Mouse (Mus musculus) kidney, postnatal 0 days (tissue): ENCODE results near the gene Fbl. TPM values are rescaled to one million over a fixed set of nuclear protein-coding genes. Genes with fewer than 3 reads are reported as not detected.
"Not testable (repeated sequence)": the region's sequence is repeated elsewhere in the genome, so short reads cannot be mapped to it uniquely, and the experiment has no call there.

ENCODE experiments used
- ATAC-seq: fragments of 200-750 bp; cut with Nextera tagmentation; replicated peaks from 2 replicates; pipeline ENCODE4 v1.8.0; 2017; ENCODE audit warnings: low read depth, moderate number of reproducible peaks, moderate TSS enrichment, moderate library complexity; ENCODE audit not compliant: low FRiP score
- DNase-seq: peaks from one replicate; pipeline ENCODE4 v3.0.0-alpha.2; 2016; ENCODE audit warnings: low spot score
- H3K27ac ChIP-seq: fragments of 300-500 bp; sonication (generic); 2 replicates; pipeline ENCODE4 v1.5.1; 2014; ENCODE audit warnings: mild to moderate bottlenecking
- H3K27me3 ChIP-seq: fragments of 300-500 bp; sonication (generic); 2 replicates; pipeline ENCODE4 v1.6.1; 2014; ENCODE audit warnings: low read length, mixed read lengths; ENCODE audit not compliant: insufficient read depth
- H3K36me3 ChIP-seq: fragments of 300-500 bp; sonication (generic); 2 replicates; pipeline ENCODE4 v1.6.1; 2014; ENCODE audit warnings: low read length, mixed read lengths; ENCODE audit not compliant: insufficient read depth
- H3K4me1 ChIP-seq: fragments of 300-500 bp; sonication (generic); replicated peaks from 2 replicates; pipeline ENCODE4 v1.6.1; 2014; ENCODE audit warnings: antibody characterized with exemption, low read length, mixed read lengths; ENCODE audit not compliant: insufficient read depth
- H3K4me2 ChIP-seq: fragments of 300-500 bp; sonication (generic); 2 replicates; pipeline ENCODE4 v1.6.1; 2014; ENCODE audit warnings: mild to moderate bottlenecking, low read length, moderate library complexity, mixed read lengths
- H3K4me3 ChIP-seq: fragments of 300-500 bp; sonication (generic); replicated peaks from 2 replicates; pipeline ENCODE4 v1.5.1; 2014; ENCODE audit warnings: low read depth, low read length
- H3K9ac ChIP-seq: fragments of 300-500 bp; sonication (generic); 2 replicates; pipeline ENCODE4 v1.6.1; 2014; ENCODE audit warnings: low read depth, low read length
- H3K9me3 ChIP-seq: fragments of 300-500 bp; sonication (generic); replicated peaks from 2 replicates; pipeline ENCODE4 v1.6.1; 2016; ENCODE audit warnings: low read length, inconsistent platforms, mixed read lengths
- CTCF ChIP-seq: IDR thresholded peaks from 2 replicates; pipeline ENCODE4 v1.5.1; 2016; ENCODE audit warnings: antibody characterized with exemption, low read depth, mild to moderate bottlenecking, moderate library complexity
- WGBS: fragments of 180-500 bp; shearing (Covaris S2); extraction: QIAGEN DNeasy Blood & Tissue Kit; methylation state at CpG from one replicate; pipeline ENCODE4 v1.1.7; 2014; 5-methylcytosine and 5-hydroxymethylcytosine counted together
- polyA plus RNA-seq: library from polyadenylated mRNA; unstranded; fragments of >200 nt; fragmentation: Nextera tagmentation; extraction: Ambion mirVana; gene quantifications from 2 replicates; pipeline ENCODE4 v1.2.1, GENCODE M21; 2015

Fbl gene
- polyA plus RNA-seq = 111 and 114 TPM in 2 replicates

- no peaks in the 10 kb centered on the region for H3K36me3 ChIP-seq
- peak; percentile 92 for ATAC-seq
- no peak for TF ChIP-seq CTCF
- H3K27ac ChIP-seq = peak within 1 kb of the TSS; percentile 89
- DNase-seq = peak; percentile 95
- peak within 1 kb of the TSS; percentile 66 for H3K9ac ChIP-seq
- H3K4me3 ChIP-seq = peak within 1 kb of the TSS; percentile 60
- peak within 1 kb of the TSS; percentile 77 for H3K4me2 ChIP-seq
- WGBS = under 1% methylated on average over 79 of the region's 80 CpGs
- H3K27me3 ChIP-seq = no peaks in the 10 kb centered on the region
- peaks cover 8% of the 10 kb centered on the region for H3K4me1 ChIP-seq
- no peaks in the 10 kb centered on the region for H3K9me3 ChIP-seq
Measured at GRCm38 (mm10) chr7:28169489-28170422, at the start of gene Fbl. TSS of gene Fbl (plus strand) at chr7:28169710.

- no peak for TF ChIP-seq CTCF
- H3K27me3 ChIP-seq = no peaks in the 10 kb centered on the region
- ATAC-seq = no peak
Measured at GRCm38 (mm10) chr7:28129166-28129565, 40.3 kb upstream of the Fbl start, which contains the start of gene 9530053A07Rik. TSS of gene 9530053A07Rik (plus strand) at chr7:28129466.

GRCm38 (mm10) chr7:28137613-28138012 lies 31.9 kb upstream of the Fbl start:
- Histone ChIP-seq H3K9ac (no peak overlapping the region), H3K27me3 (no peaks in the 10 kb centered on the region), H3K4me1 (no peaks in the 10 kb centered on the region), H3K4me2 (no peak overlapping the region), H3K4me3 (no peak overlapping the region), H3K9me3 (no peaks in the 10 kb centered on the region), H3K36me3 (no peaks in the 10 kb centered on the region), H3K27ac (no peak overlapping the region)
- peak; percentile 74 for TF ChIP-seq CTCF
- peak; percentile 76 for DNase-seq
- 58% methylated on average over 5 of the region's 5 CpGs for WGBS
- no peak for ATAC-seq

More at GRCm38 (mm10) chr7:28129166-28129565, 40.3 kb upstream of the Fbl start, which contains the start of gene 9530053A07Rik:
- no peak within 1 kb of the TSS for H3K4me3 ChIP-seq
- no peak within 1 kb of the TSS for H3K4me2 ChIP-seq
- WGBS = 83% methylated on average over 5 of the region's 5 CpGs
- DNase-seq = no peak
- H3K4me1 ChIP-seq = no peaks in the 10 kb centered on the region
- no peak within 1 kb of the TSS for H3K9ac ChIP-seq
- no peak within 1 kb of the TSS for H3K27ac ChIP-seq
- no peaks in the 10 kb centered on the region for H3K9me3 ChIP-seq
- H3K36me3 ChIP-seq = no peaks in the 10 kb centered on the region

GRCm38 (mm10) chr7:28148263-28148662 lies 21.2 kb upstream of the Fbl start:
- Histone ChIP-seq H3K27ac (no peak overlapping the region), H3K9me3 (0 out of 2 replicates have a peak, but pooled peaks cover 3% of the 10 kb centered on the region), H3K4me3 (no peak overlapping the region), H3K4me1 (no peaks in the 10 kb centered on the region), H3K27me3 (no peaks in the 10 kb centered on the region), H3K9ac (no peak overlapping the region), H3K4me2 (no peak overlapping the region), H3K36me3 (no peaks in the 10 kb centered on the region)
- ATAC-seq (peak; percentile 59; the same call in 1 of the 2 replicates), DNase-seq (peak; percentile 70)
- TF ChIP-seq CTCF = peak; percentile 87
- 21% methylated on average over 3 of the region's 3 CpGs for WGBS

GRCm38 (mm10) chr7:28149841-28150240 lies 19.7 kb upstream of the Fbl start:
- TF ChIP-seq CTCF = no peak
- Histone ChIP-seq H3K4me3 (no peak overlapping the region), H3K9ac (no peak overlapping the region), H3K4me1 (no peaks in the 10 kb centered on the region), H3K27me3 (no peaks in the 10 kb centered on the region), H3K27ac (no peak overlapping the region), H3K4me2 (no peak overlapping the region), H3K9me3 (no peaks in the 10 kb centered on the region), H3K36me3 (no peaks in the 10 kb centered on the region)
- no peak for ATAC-seq
- DNase-seq = no peak
- WGBS = 83% methylated on average over 1 of the region's 1 CpGs

GRCm38 (mm10) chr7:28151584-28152221 lies 17.8 kb upstream of the Fbl start:
- H3K27me3 ChIP-seq = no peaks in the 10 kb centered on the region
- DNase-seq (peak; percentile 40), ATAC-seq (no peak)
- H3K4me3 ChIP-seq = no peak overlapping the region
- H3K4me2 ChIP-seq = no peak overlapping the region
- 21% methylated on average over 13 of the region's 13 CpGs for WGBS
- no peak overlapping the region for H3K27ac ChIP-seq
- no peak overlapping the region for H3K9ac ChIP-seq
- H3K4me1 ChIP-seq = no peaks in the 10 kb centered on the region
- TF ChIP-seq CTCF = peak; percentile 72
- H3K9me3 ChIP-seq = no peaks in the 10 kb centered on the region
- H3K36me3 ChIP-seq = no peaks in the 10 kb centered on the region

- H3K4me3 ChIP-seq, ATAC-seq, H3K9me3 ChIP-seq, H3K27me3 ChIP-seq, H3K27ac ChIP-seq, H3K4me1 ChIP-seq, H3K4me2 ChIP-seq, H3K9ac ChIP-seq, DNase-seq, H3K36me3 ChIP-seq: not testable (repeated sequence)
- WGBS = 36% methylated on average over 4 of the region's 5 CpGs
Measured at GRCm38 (mm10) chr7:28153595-28153994, 15.9 kb upstream of the Fbl start.
